Mouse (Mus musculus) c-Kit-positive CD71-positive TER-119-negative erythroid progenitor cells, embryonic 14.5 days (primary cell): ENCODE measurements around the gene Gpd1.
"Not testable (repeated sequence)": the region's sequence is repeated elsewhere in the genome, so short reads cannot be mapped to it uniquely, and the experiment has no call there.

ENCODE experiments used
- DNase-seq: peaks from one replicate; pipeline ENCODE4 v3.0.0-alpha.2; 2013; ENCODE audit warnings: low read depth

Gpd1 gene

DNA sequence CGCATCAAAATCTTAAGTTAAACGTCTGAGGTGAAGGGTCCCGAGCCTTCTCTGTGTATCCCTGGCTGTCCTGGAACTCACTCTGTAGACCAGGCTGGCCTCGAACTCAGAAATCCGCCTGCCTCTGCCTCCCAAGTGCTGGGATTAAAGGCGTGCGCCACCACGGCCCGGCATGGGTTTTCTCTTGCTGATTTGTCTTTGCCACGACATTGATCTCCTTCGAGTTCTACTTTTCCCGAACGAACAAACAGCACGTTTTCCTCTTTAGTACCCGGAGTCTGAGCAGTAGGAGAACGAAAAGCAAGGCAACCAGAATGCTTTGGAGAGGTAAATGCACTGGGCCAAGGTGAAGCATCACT is 15.7 kb upstream of the Gpd1 start:
- not testable (repeated sequence) for DNase-seq

- DNase-seq, result peak; percentile 81
Observed at GRCm38 (mm10) chr15:99701999-99702900, 15.1 kb upstream of the Gpd1 start, which contains the start of gene Smarcd1. Smarcd1 (plus strand) TSS chr15:99702129.

DNA sequence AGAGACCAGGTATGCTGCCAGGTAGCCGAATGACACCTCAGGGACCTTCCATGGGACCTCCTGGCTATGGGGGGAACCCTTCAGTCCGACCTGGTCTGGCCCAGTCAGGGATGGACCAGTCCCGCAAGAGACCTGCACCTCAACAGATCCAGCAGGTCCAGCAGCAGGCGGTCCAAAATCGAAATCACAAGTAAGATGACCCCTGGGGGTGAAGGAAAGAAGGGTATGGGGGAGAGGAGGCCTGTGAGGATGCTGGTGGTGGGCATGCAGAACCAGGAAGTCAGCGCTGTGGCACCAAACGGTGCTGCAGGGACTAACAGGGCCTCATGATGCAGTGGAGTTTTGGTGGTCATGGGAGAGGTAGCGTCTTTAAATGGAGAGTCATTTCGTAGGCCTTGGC is 14.2 kb upstream of the Gpd1 start:
- no peak for DNase-seq

DNA sequence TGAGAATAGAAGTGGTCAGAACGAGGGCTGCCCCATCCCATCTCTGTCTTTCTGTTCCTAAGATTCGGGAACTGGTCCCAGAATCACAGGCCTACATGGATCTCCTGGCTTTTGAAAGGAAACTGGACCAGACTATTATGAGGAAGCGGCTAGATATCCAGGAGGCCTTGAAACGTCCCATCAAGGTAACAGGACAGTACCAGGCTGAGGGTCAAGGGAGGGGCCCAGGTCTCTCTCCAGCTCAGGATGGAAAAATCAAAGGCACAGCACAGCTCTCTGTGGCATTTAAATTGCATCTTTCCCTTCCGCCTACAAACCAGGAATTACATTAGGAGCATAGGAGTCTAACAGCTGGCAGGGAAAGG is 13.7 kb upstream of the Gpd1 start:
- no peak for DNase-seq

GRCm38 (mm10) chr15:99704041-99704681 is 13.2 kb upstream of the Gpd1 start:
- no peak for DNase-seq

- no peak for DNase-seq
Observed at GRCm38 (mm10) chr15:99704881-99705280, 12.4 kb upstream of the Gpd1 start.

GRCm38 (mm10) chr15:99705440-99706048 is 11.8 kb upstream of the Gpd1 start, which contains the start of gene Gm17349:
Gm17349 (minus strand) TSS chr15:99705490.
- DNase-seq, result peak; percentile 71

GRCm38 (mm10) chr15:99708176-99708575 is 9.1 kb upstream of the Gpd1 start:
- no peak for DNase-seq

GRCm38 (mm10) chr15:99710221-99711190 is 6.8 kb upstream of the Gpd1 start:
- DNase-seq, result no peak

DNA sequence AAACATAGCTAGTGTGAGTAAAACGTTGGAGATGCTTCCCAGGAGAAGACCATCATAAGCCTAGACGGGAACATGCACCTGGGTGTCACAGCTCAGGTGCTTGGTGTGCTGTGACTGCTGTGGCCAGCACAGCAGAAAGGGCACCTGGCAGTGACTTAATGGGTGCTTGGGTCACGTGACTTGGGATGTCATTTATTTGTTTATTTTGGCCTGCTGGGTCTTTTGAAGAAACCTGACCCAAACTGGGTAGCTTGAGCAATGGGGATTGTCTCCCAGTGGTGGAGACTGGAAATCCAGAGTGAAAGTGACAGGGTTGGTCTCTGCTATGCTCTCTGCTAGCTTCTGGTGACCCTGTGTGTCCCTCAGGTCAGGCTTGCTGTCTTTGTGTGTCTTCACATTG is 5.8 kb upstream of the Gpd1 start:
- DNase-seq, result no peak

- DNase-seq, result no peak
Observed at GRCm38 (mm10) chr15:99712666-99713559, 4.4 kb upstream of the Gpd1 start.

- DNase-seq, result no peak
Observed at GRCm38 (mm10) chr15:99713569-99713968, 3.7 kb upstream of the Gpd1 start.

DNA sequence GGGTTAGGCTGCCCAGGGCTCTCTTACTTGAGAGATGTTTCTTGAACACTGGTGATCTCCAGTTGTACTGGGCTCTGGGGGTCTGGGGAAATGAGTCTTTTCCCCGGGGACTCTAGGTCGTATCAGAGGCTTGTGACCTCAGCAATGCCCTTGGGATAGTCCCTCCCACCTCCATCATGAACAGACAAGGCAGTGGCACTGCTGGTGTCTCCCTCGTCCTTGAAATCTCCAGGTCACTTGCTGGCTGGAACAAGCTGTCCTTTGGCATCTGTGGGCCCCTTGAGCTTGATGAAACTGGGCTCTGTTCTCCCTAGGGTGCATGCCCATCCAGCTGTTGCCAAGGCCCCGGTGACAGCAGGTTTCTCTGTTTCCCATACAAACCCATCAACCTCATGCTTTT is 3.1 kb upstream of the Gpd1 start:
- no peak for DNase-seq

DNA sequence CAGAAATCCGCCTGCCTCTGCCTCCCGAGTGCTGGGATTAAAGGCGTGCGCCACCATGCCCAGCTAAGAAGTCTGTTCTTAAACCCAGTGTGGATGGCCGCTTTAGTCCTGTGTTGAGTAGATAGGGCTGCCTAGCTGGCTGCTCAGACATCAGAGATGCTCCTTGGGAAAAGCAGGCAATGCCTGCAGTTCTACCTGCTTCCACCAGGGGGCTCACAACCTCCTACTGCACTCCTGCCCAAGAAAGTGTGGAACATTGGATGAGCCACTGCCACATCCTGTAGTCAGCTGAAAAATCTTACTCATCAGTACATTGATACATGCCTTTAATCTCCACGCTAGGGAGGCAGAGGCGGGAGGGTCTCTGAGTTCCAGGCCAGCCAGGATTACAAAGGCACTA is 2.5 kb upstream of the Gpd1 start:
- DNase-seq, result peak; percentile 38

GRCm38 (mm10) chr15:99715361-99715865 is 1.9 kb upstream of the Gpd1 start:
- DNase-seq, result no peak

GRCm38 (mm10) chr15:99715982-99716746 is 1.2 kb upstream of the Gpd1 start:
- no peak for DNase-seq

DNA sequence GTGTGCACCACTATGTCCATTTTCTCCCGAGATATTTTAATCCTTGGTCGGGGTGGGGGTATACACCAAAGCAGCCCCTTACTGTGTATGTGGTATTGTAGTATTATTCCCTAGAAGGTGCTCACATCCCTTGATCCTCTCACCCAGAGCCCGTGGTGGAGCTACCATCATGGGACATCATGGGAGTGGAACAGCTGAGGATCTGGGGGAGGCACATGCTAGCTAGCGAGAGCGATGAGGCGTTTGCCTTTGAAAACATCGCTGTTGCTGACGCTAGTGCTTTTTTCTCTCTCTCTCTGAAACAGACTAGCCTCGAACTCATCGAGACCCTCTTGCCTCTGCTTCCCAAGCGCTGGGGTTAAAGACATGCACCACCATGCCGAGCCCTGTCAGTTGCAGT is 501 bp upstream of the Gpd1 start:
- DNase-seq, result no peak

- no peak for DNase-seq
Observed at GRCm38 (mm10) chr15:99718461-99719021, 1.2 kb downstream of the Gpd1 start.

- no peak for DNase-seq
Observed at GRCm38 (mm10) chr15:99719865-99720264, 2.5 kb downstream of the Gpd1 start.
